In the genomic region with DNA sequence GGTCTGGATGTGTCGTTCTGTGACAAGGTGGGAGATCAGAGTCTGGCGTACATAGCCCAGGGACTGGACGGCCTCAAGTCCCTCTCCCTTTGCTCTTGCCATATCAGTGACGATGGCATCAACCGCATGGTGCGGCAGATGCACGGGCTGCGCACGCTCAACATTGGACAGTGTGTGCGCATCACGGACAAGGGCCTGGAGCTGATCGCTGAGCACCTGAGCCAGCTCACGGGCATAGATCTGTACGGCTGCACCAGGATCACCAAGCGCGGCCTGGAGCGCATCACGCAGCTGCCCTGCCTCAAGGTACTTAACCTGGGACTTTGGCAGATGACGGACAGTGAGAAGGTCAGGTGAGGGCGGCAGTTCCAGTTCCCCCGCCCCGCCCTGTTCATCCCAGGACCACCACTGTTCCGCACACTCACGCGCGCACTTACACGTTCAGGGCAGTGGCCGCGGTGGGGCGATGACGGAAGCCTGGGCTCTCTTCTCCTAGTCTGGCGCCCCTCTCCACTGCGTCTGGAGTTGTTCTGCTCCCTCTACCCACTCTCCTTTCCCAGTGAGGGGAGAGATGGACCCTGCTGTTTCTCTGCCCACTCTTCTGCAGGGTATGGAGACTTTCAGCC, we compare ENCODE assay signal across 8 mouse cellular contexts. TPM values are rescaled to one million over a fixed set of nuclear protein-coding genes. Genes with fewer than 3 reads are reported as not detected.
A peak's percentile ranks its signal among the peaks of the same experiment; 100 is the strongest.
DNase-seq lines count a peak whose midpoint lies in the region; ATAC-seq lines count a peak whose summit lies in the region.

No protein-coding gene starts in this region.

- peak; percentile 56 to 66 for DNase-seq in right cerebral cortex, postnatal 10 days (ENCODE audit: low spot score in 2 of 2)
- DNase-seq in right cerebral cortex, adult 18-20 months = no peak
- peak; percentile 20 for DNase-seq in c-Kit-positive CD71-positive TER-119-negative erythroid progenitor cells, embryonic 14.5 days (ENCODE audit: low read depth)
- DNase-seq in lung, postnatal 14 days = peak; percentile 37
- DNase-seq in right cerebral cortex, postnatal 25 days = peak; percentile 42
- DNase-seq in urinary bladder, postnatal 25 days (ENCODE audit: low spot score) = no peak

- peak overlapping the region; percentile 69 for H3K4me3 ChIP-seq in forebrain, embryonic 15.5 days
- peak overlapping the region; percentile 84 for H3K4me3 ChIP-seq in kidney, embryonic 16.5 days (ENCODE audit: low read length)

- no peaks in the 10 kb centered on the region for H3K9me3 ChIP-seq in forebrain, embryonic 15.5 days
- H3K9me3 ChIP-seq in kidney, embryonic 16.5 days (ENCODE audit: low read length) = no peaks in the 10 kb centered on the region

- H3K4me2 ChIP-seq in forebrain, embryonic 15.5 days (replicated peaks) = peak overlapping the region; percentile 95
- peak overlapping the region; percentile 98 for H3K4me2 ChIP-seq in kidney, embryonic 16.5 days (replicated peaks; ENCODE audit: low read depth, low read length)

- H3K27ac ChIP-seq in forebrain, embryonic 15.5 days (replicated peaks) = peak overlapping the region; percentile 100
- H3K27ac ChIP-seq in kidney, embryonic 16.5 days (ENCODE audit: low read length) = peak overlapping the region; percentile 13; the same call in 1 of the 2 replicates

- H3K36me3 ChIP-seq in forebrain, embryonic 15.5 days = peaks cover 9% of the 10 kb centered on the region
- H3K36me3 ChIP-seq in kidney, embryonic 16.5 days (ENCODE audit: insufficient read depth, low read length) = 0 out of 2 replicates have a peak, but pooled peaks cover 7% of the 10 kb centered on the region

- H3K9ac ChIP-seq in forebrain, embryonic 15.5 days (replicated peaks) = peak overlapping the region; percentile 95
- H3K9ac ChIP-seq in kidney, embryonic 16.5 days (replicated peaks; ENCODE audit: low read length) = peak overlapping the region; percentile 98

- 1% methylated on average over 33 of the region's 33 CpGs for WGBS in forebrain, embryonic 15.5 days
- under 1% methylated on average over 33 of the region's 33 CpGs for WGBS in kidney, embryonic 16.5 days

- ATAC-seq in forebrain, embryonic 15.5 days (replicated peaks) = peak; percentile 15
- ATAC-seq in kidney, embryonic 16.5 days (ENCODE audit: low FRiP score, low TSS enrichment) = no peak

- H3K4me1 ChIP-seq in forebrain, embryonic 15.5 days = peaks cover 42% of the 10 kb centered on the region
- H3K4me1 ChIP-seq in kidney, embryonic 16.5 days (ENCODE audit: insufficient read depth, low read length) = peaks cover 64% of the 10 kb centered on the region

- no peaks in the 10 kb centered on the region for H3K27me3 ChIP-seq in forebrain, embryonic 15.5 days
- no peaks in the 10 kb centered on the region for H3K27me3 ChIP-seq in kidney, embryonic 16.5 days (ENCODE audit: insufficient read depth, low read length)

RNA-seq across cellular contexts. Expression of a gene that starts 1.4 kb away (rescaled TPM):
- polyA plus RNA-seq in forebrain, embryonic 15.5 days (2015; fragmentation: Nextera tagmentation; extraction: Ambion mirVana) = 3.7 and 4.0 TPM in 2 replicates
- 5.0 and 5.1 TPM in 2 replicates for polyA plus RNA-seq in kidney, embryonic 16.5 days (2015; fragmentation: Nextera tagmentation; extraction: Ambion mirVana)

Comparison
In these comparisons a context has a peak if more than half of its experiments do, and no peak if none do; other contexts are left out.
1. DNase-seq: peak in right cerebral cortex, postnatal 10 days (2 of 2), c-Kit-positive CD71-positive TER-119-negative erythroid progenitor cells, embryonic 14.5 days (single experiment), lung, postnatal 14 days (single experiment) and right cerebral cortex, postnatal 25 days (single experiment); none in right cerebral cortex, adult 18-20 months (single experiment) and urinary bladder, postnatal 25 days (single experiment).